Mouse (Mus musculus) embryonic facial prominence, embryonic 15.5 days (tissue): ENCODE data around the gene Gsc2. TPM values are rescaled to one million over a fixed set of nuclear protein-coding genes. Genes with fewer than 3 reads are reported as not detected.

Source experiments
- ATAC-seq: fragments of 200-750 bp; cut with Nextera tagmentation; 2 replicates; pipeline ENCODE4 v1.8.0; 2017; ENCODE audit warnings: low read depth, moderate TSS enrichment; ENCODE audit not compliant: insufficient number of reproducible peaks, low FRiP score, low TSS enrichment
- H3K27ac ChIP-seq: fragments of 300-500 bp; sonication (generic); replicated peaks from 2 replicates; pipeline ENCODE4 v1.5.1; 2015; ENCODE audit warnings: mild to moderate bottlenecking, inconsistent platforms
- H3K27me3 ChIP-seq: fragments of 300-500 bp; sonication (generic); 2 replicates; pipeline ENCODE4 v1.6.1; 2015; ENCODE audit warnings: inconsistent platforms
- H3K36me3 ChIP-seq: fragments of 300-500 bp; sonication (generic); 2 replicates; pipeline ENCODE4 v1.6.1; 2015; ENCODE audit warnings: mild to moderate bottlenecking, inconsistent platforms
- H3K4me1 ChIP-seq: fragments of 300-500 bp; sonication (generic); 2 replicates; pipeline ENCODE4 v1.6.1; 2015; ENCODE audit warnings: inconsistent platforms
- H3K4me2 ChIP-seq: fragments of 300-500 bp; sonication (generic); replicated peaks from 2 replicates; pipeline ENCODE4 v1.6.1; 2015; ENCODE audit warnings: mild to moderate bottlenecking, inconsistent platforms
- H3K4me3 ChIP-seq: fragments of 300-500 bp; sonication (generic); replicated peaks from 2 replicates; pipeline ENCODE4 v1.5.1; 2015; ENCODE audit warnings: mild to moderate bottlenecking, inconsistent platforms
- H3K9ac ChIP-seq: fragments of 300-500 bp; sonication (generic); 2 replicates; pipeline ENCODE4 v1.6.1; 2015; ENCODE audit warnings: inconsistent platforms
- H3K9me3 ChIP-seq: fragments of 300-500 bp; sonication (generic); replicated peaks from 2 replicates; pipeline ENCODE4 v1.6.1; 2016; ENCODE audit warnings: inconsistent platforms
- WGBS: fragments of 180-500 bp; shearing (Covaris S2); methylation state at CpG from one replicate; pipeline ENCODE4 v1.1.7; 2015; 5-methylcytosine and 5-hydroxymethylcytosine counted together
- polyA plus RNA-seq: library from polyadenylated mRNA; unstranded; fragments of >200 nt; fragmentation: Nextera tagmentation; extraction: Ambion mirVana; gene quantifications from 2 replicates; pipeline ENCODE4 v1.2.1, GENCODE M21; 2015

The Gsc2 gene
- polyA plus RNA-seq, 1 experiment from 2014 or later = not detected

- peaks cover 18% of the 10 kb centered on the region for H3K36me3 ChIP-seq
- peaks cover 34% of the 10 kb centered on the region for H3K27me3 ChIP-seq
- H3K4me1 ChIP-seq = peaks cover 32% of the 10 kb centered on the region
- peak overlapping the region; percentile 93 for H3K4me2 ChIP-seq
- peak overlapping the region; percentile 88 for H3K9ac ChIP-seq
- under 1% methylated on average over 14 of the region's 14 CpGs for WGBS
- peak overlapping the region; percentile 79 for H3K4me3 ChIP-seq
- peak overlapping the region; percentile 89 for H3K27ac ChIP-seq
- no peak for ATAC-seq
- no peaks in the 10 kb centered on the region for H3K9me3 ChIP-seq
Measured at GRCm38 (mm10) chr16:17922163-17922538, 7.3 kb upstream of the Gsc2 start.

DNA sequence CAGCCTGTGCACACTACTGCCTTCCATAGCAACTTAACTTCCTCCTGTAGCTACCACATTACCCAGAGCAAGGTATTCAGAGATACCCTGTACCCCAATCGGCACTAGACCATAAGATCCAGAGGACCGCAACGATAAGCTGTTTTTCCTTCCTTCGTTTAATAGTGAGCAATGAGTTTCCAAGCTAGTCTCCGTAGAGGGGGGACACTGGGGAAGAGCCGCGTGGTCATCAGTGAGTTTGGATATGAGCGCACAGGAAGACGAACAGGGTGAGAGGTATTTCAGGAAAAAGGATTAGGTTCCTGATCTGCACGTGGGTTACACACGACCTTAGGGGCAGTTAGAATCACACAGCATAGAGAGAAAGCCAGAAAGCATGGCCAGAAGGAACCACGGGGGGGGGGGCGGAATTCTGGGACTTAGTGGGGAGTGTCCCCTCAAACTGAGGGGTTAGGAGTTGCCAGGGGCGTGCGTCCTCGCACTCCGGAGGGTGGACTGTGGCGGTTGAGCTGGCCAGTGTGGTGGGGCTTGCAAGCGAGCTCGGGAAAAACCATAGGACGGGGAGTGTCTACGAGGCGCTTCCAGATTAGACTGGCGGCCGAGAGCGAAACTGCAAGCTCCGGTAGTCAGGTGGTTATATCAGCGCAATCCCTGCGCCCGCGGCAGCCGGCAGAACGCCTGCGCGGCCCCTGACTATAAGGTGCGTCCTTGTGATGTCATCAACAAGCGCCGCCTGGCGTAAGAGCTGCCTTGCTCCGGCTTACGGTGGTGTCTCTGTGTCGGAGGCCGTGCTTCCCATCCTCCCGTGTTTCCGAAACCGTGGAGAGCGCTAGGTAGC, 6.7 kb upstream of the Gsc2 start:
- Histone ChIP-seq H3K9me3 (no peaks in the 10 kb centered on the region), H3K27me3 (peaks cover 40% of the 10 kb centered on the region), H3K4me2 (peak overlapping the region; percentile 93), H3K36me3 (peaks cover 18% of the 10 kb centered on the region), H3K27ac (peak overlapping the region; percentile 89), H3K4me1 (peaks cover 25% of the 10 kb centered on the region), H3K9ac (peak overlapping the region; percentile 88), H3K4me3 (peak overlapping the region; percentile 79)
- ATAC-seq = peak; percentile 90
- 2% methylated on average over 47 of the region's 47 CpGs for WGBS

- ATAC-seq = no peak
- peak overlapping the region; percentile 93 for H3K4me2 ChIP-seq
- no peaks in the 10 kb centered on the region for H3K9me3 ChIP-seq
- no peak overlapping the region for H3K27ac ChIP-seq
- H3K4me3 ChIP-seq = peak overlapping the region; percentile 79; the same call in 1 of the 2 replicates
- H3K4me1 ChIP-seq = peaks cover 22% of the 10 kb centered on the region
- H3K9ac ChIP-seq = no peak overlapping the region
- 12% methylated on average over 20 of the region's 20 CpGs for WGBS
- peaks cover 9% of the 10 kb centered on the region for H3K36me3 ChIP-seq
- peaks cover 50% of the 10 kb centered on the region for H3K27me3 ChIP-seq
Measured at GRCm38 (mm10) chr16:17920586-17920985, 5.7 kb upstream of the Gsc2 start.

- H3K27me3 ChIP-seq = peaks cover 46% of the 10 kb centered on the region
- peak within 1 kb of the TSS; percentile 35; the same call in 1 of the 2 replicates for H3K27ac ChIP-seq
- peak within 1 kb of the TSS; percentile 87 for H3K4me2 ChIP-seq
- peaks cover 33% of the 10 kb centered on the region for H3K36me3 ChIP-seq
- 0% methylated on average over 35 of the region's 35 CpGs for WGBS
- H3K4me1 ChIP-seq = peaks cover 22% of the 10 kb centered on the region
- peak within 1 kb of the TSS; percentile 68 for H3K4me3 ChIP-seq
- peak; percentile 93 for ATAC-seq
- H3K9ac ChIP-seq = peak within 1 kb of the TSS; percentile 68
- H3K9me3 ChIP-seq = no peaks in the 10 kb centered on the region
Measured at GRCm38 (mm10) chr16:17911052-17911595, 3.7 kb downstream of the Gsc2 start, which contains the start of gene Ess2. Gene Ess2, minus strand, starts transcription at chr16:17911348.

- Histone ChIP-seq H3K27me3 (no peaks in the 10 kb centered on the region), H3K9me3 (no peaks in the 10 kb centered on the region), H3K36me3 (peaks cover 50% of the 10 kb centered on the region), H3K4me2 (no peak within 1 kb of the TSS), H3K27ac (no peak within 1 kb of the TSS), H3K4me1 (no peaks in the 10 kb centered on the region), H3K4me3 (no peak within 1 kb of the TSS), H3K9ac (no peak within 1 kb of the TSS)
- 90% methylated on average over 14 of the region's 14 CpGs for WGBS
- no peak for ATAC-seq
Measured at GRCm38 (mm10) chr16:17898462-17898861, 16.4 kb downstream of the Gsc2 start, which contains the start of the genes Dgcr2 and Tssk2. Gene Dgcr2, minus strand, starts transcription at chr16:17898562. Gene Tssk2, plus strand, starts transcription at chr16:17898637.

DNA sequence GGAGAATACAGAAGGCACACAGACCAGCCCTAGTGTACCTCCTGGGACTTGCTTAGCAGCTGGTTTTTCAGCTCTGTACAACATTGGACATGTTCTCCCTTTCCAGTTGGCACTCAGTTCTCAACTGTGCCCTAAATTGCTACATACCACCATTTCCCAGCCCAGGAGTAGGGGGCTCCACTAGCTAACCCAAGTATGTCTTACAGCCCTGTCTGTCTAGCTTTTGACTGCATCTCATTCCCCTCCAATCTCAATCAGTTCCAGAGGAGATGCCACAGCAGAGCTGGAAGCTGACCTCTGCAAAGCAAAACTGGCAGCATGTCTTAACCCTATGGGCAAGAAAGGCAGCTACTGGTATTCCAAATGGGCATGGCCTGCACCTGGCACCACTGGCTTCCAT, 18.8 kb downstream of the Gsc2 start:
- no peak for ATAC-seq
- no peak overlapping the region for H3K27ac ChIP-seq
- no peaks in the 10 kb centered on the region for H3K9me3 ChIP-seq
- H3K27me3 ChIP-seq = no peaks in the 10 kb centered on the region
- H3K4me1 ChIP-seq = peaks cover 11% of the 10 kb centered on the region
- H3K9ac ChIP-seq = no peak overlapping the region
- H3K4me2 ChIP-seq = no peak overlapping the region
- peaks cover 27% of the 10 kb centered on the region for H3K36me3 ChIP-seq
- H3K4me3 ChIP-seq = no peak overlapping the region

- no peaks in the 10 kb centered on the region for H3K27me3 ChIP-seq
- no peak within 1 kb of the TSS for H3K9ac ChIP-seq
- H3K4me3 ChIP-seq = no peak within 1 kb of the TSS
- H3K9me3 ChIP-seq = no peaks in the 10 kb centered on the region
- H3K4me1 ChIP-seq = peaks cover 24% of the 10 kb centered on the region
- H3K36me3 ChIP-seq = 0 out of 2 replicates have a peak, but pooled peaks cover 8% of the 10 kb centered on the region
- no peak for ATAC-seq
- WGBS = 70% methylated on average over 2 of the region's 2 CpGs
- no peak within 1 kb of the TSS for H3K27ac ChIP-seq
- no peak within 1 kb of the TSS for H3K4me2 ChIP-seq
Measured at GRCm38 (mm10) chr16:17893923-17894322, 20.9 kb downstream of the Gsc2 start, which contains the start of gene Tssk1. Gene Tssk1, plus strand, starts transcription at chr16:17894223.

GRCm38 (mm10) chr16:17892606-17893005, 22.3 kb downstream of the Gsc2 start:
- no peak for ATAC-seq
- Histone ChIP-seq H3K4me3 (no peak overlapping the region), H3K4me1 (peaks cover 24% of the 10 kb centered on the region), H3K4me2 (no peak overlapping the region), H3K27me3 (no peaks in the 10 kb centered on the region), H3K27ac (no peak overlapping the region), H3K9me3 (no peaks in the 10 kb centered on the region), H3K36me3 (no peaks in the 10 kb centered on the region), H3K9ac (no peak overlapping the region)
- WGBS = 73% methylated on average over 3 of the region's 3 CpGs

GRCm38 (mm10) chr16:17891567-17891959, 23.3 kb downstream of the Gsc2 start, which contains the start of gene Gm20518:
Gene Gm20518, minus strand, starts transcription at chr16:17891671.
- Histone ChIP-seq H3K9ac (peak within 1 kb of the TSS; percentile 94), H3K27me3 (no peaks in the 10 kb centered on the region), H3K36me3 (no peaks in the 10 kb centered on the region), H3K27ac (peak within 1 kb of the TSS; percentile 95), H3K4me3 (peak within 1 kb of the TSS; percentile 88), H3K4me2 (peak within 1 kb of the TSS; percentile 72), H3K4me1 (peaks cover 24% of the 10 kb centered on the region), H3K9me3 (no peaks in the 10 kb centered on the region)
- ATAC-seq = peak; percentile 97
- whole genome bisulfite sequencing = 0% methylated on average over 38 of the region's 38 CpGs

GRCm38 (mm10) chr16:17890917-17891566, 23.8 kb downstream of the Gsc2 start:
- H3K4me3 ChIP-seq = peak overlapping the region; percentile 88
- H3K27ac ChIP-seq = peak overlapping the region; percentile 95
- ATAC-seq = peak; percentile 53
- peak overlapping the region; percentile 72 for H3K4me2 ChIP-seq
- WGBS = under 1% methylated on average over 41 of the region's 44 CpGs
- no peaks in the 10 kb centered on the region for H3K9me3 ChIP-seq
- H3K4me1 ChIP-seq = peaks cover 24% of the 10 kb centered on the region
- H3K27me3 ChIP-seq = no peaks in the 10 kb centered on the region
- H3K36me3 ChIP-seq = no peaks in the 10 kb centered on the region
- peak overlapping the region; percentile 94 for H3K9ac ChIP-seq

DNA sequence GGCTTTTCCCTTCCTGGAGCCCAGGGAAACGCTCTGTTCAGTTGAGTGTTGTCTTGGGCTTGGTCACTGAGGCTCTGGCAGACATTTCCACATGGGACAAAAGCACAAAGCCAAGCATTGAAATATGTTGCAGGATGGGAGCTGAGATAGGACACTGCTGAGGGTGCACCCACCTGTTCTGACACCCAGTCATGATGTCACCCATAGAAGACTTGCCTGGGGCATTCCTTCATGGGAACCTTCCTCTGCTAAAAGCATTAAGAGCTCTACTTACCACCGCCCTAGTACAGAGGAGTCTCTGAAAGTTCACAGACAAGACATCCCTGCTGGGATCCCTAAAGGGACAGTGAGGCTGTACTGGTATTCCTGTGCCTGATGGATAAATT, 24.5 kb downstream of the Gsc2 start:
- no peaks in the 10 kb centered on the region for H3K27me3 ChIP-seq
- peak overlapping the region; percentile 94 for H3K9ac ChIP-seq
- H3K36me3 ChIP-seq = no peaks in the 10 kb centered on the region
- no peaks in the 10 kb centered on the region for H3K9me3 ChIP-seq
- peak overlapping the region; percentile 95; the same call in 1 of the 2 replicates for H3K27ac ChIP-seq
- WGBS = 31% methylated on average over 2 of the region's 2 CpGs
- H3K4me1 ChIP-seq = peaks cover 24% of the 10 kb centered on the region
- H3K4me3 ChIP-seq = peak overlapping the region; percentile 88
- peak overlapping the region; percentile 72 for H3K4me2 ChIP-seq
- ATAC-seq = no peak
